Mouse (Mus musculus): ENCODE measurements around the gene Trpc3.
"Not testable (repeated sequence)": the region's sequence is repeated elsewhere in the genome, so short reads cannot be mapped to it uniquely, and the experiment has no call there.

The Trpc3 gene

DNA sequence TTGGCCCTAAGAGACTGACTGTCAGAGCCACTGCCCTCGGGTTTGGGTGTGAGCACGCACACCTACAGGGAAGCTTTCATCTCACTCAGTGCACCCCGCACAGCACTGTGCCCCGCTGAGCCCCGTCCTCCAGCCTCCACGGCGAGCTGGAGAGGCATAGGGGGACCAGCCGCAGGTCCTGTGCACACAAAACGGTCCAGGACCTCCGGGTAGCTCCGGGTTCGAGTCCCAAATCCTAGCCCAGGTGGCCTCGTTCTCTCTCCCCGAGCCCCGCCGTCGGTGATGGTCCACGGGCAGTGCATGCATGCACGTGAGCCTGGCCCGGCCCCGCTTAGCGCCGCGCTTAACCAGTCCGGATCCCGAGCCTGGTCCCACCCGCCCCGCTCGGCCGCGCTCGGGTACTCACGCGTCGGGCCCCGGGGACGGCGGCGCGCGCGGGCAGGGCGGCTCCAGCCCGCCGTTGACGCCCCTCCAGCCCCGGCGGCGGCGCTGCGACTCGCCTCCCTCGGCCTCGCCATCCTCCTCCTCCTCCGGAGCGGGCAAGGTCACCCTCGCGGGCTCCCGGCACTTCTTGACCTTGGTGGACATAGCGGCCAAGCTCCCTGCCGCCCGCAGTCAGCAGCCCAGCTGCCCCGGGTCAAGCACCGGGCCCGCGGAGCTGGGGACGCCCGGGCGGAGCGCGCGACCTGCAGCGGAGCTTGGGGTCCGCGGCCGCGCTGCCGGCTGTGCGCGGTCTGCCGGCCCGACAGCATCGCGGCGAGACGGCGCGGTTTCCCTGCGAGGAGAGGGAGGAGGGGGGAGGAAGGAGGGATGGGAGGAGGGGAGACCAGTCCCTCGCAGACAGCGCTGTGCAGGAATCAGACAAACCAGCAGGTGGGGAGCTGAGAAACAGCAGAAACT is at the start of gene Trpc3:
TSS of gene Trpc3 (minus strand) at position 776 of the 900 bp plus-strand sequence.
- DNase-seq (ENCODE audit: extremely low spot score): peak; percentile 78

DNA sequence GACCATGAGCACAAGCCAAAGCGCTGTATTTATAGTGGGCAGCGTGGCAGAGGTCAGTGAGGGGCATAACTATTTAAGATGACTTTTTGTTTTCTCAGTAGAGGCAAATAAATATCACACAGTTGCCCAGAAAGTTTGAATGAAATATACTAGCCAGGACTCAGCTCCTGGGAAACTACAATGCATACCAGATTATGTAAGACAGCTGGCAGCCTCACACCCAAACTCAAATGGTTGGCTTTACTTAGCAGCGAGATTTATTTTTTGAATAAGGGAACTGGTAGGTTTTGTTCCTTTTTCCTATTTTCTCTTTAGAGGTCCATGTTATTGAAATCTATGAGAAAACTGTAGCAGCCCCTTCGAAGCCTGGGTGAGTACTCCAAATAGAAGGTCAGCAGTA is 48.1 kb upstream of the Trpc3 start:
- no peak for DNase-seq (ENCODE audit: extremely low spot score)

DNA sequence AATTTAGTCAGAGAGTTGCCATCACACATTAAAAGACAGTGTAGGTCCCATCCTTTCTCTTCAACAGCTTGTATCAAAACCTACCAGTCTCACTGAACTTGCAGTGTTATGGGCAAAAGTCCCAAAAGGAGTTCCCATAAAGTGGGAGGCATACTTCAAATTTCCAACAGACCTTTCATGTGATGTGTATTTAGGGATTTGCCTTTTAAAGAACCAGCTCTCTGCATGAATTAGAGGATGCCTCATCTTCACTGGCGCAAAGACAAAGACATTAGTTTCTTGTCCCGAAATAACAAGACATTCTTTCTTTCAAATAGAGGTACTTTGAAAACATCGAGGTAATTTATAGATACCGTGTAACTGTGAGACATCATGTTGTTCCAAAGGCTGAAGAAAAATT is 43.1 kb upstream of the Trpc3 start:
- DNase-seq (ENCODE audit: extremely low spot score): no peak

DNA sequence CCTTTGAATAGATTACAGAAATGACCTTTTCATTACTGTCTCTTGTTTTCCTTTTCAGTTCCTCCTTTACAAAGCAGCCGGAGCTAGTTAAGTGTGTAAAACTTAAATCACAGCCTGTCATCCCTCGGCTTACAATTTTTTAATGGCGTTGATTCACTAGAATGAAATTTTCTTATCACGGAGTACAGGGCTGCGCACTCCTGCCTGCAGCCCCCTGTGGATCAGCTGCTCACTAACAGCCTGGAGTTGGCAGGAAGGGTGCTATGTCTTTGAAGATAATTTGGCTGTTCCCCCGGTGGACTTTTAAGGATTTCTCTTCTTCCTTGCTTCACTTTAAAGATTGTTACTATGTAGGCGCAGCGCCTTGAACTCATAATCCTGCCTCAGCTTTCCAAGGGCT is 36.6 kb upstream of the Trpc3 start:
- no peak for DNase-seq (ENCODE audit: extremely low spot score)

DNA sequence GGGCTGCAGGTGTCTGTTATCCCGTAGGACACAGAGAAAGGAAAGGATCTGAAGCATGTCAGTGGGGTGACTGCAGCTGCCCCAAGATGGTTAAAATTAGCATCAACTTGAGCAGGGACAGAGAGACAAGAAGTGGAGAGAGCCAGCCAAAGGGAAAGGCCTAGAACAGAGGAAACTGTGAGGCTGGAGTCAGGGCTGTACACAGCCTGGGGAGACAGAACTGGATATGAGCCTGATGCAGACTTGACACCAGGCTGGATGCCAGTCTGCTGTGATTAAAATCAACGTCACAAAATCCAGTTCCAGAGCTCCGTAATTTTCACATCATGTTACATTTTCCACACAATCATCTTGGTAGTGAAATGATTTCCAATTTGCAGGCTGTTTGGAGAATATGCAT is 31.9 kb upstream of the Trpc3 start:
- no peak for DNase-seq (ENCODE audit: extremely low spot score)

DNA sequence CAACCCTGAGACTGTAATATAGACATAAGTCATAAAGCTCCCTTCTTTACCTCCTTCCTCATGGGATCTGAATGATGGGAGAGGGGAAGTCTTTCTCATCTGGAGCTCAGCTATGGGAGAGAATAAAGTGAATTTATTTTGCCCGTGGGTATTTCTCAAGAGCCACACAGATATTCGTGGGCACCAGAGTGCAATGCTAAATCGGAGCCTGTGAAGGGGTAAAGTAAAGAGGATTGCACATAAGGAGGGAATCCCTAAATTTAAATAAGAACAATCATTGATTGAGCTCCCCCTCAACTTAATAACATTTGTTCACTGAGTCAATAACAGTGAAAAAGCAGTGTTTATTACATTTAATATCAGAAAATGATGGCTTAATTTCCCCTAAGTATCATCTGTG is 19.6 kb upstream of the Trpc3 start:
- DNase-seq (ENCODE audit: extremely low spot score): no peak

DNA sequence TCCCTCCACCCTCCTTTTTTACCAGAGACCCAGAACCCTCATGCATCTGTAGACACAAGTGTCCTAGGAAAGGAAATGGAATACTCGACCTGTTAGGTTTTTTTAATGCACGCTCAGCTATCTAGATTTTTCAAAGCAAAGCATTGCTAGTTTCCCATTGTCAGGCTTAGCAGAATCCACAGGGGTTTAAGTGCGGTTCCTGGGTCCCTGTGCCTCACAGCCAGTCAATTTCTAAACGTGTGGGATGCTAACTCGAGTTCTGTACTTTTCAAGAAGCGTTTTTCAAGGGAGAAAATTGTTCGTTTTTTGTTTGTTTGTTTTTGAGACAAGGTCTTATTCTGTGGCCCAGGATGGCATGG is 304 bp upstream of the Trpc3 start:
- no peak for DNase-seq (ENCODE audit: extremely low spot score)

DNA sequence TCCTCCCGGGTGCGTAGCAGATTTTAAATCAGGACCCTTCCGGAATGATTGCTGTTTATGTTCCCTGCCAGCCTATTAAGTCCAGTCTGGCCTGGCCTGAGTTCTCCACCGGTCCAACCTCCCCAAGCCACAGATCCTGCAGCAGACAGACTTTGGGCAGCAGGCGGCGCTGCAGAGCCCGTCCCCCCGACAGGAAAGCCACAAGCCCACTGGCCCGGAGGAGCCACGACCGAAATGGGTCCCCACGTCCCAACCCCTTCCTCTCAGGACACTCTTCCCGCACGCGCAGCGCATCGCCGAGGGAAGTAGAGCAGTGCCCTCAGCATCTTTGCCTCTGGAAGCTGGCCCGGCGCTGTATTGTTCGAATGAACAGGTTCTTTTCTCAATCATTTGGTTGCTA is 1.1 kb downstream of the Trpc3 start:
- peak; percentile 86 for DNase-seq (ENCODE audit: extremely low spot score)

DNA sequence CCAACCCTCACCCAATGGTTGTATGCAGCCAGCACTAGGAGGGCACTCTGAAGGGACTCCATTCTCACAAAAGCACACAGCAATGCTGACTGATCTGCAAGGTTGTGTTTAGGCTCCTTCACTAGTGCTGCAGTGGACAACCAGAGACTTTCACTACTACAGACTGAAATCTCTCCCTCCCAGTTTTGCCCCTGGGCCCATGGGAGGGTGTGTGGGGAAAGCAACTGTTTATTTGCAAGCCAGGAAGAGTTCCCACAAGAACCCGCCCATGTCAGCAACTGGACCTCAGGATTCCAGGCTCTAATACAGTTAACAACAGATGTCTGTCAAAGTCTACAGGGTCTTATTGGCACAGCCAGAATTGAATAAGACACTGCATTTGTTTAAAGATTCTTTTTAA is 14.1 kb downstream of the Trpc3 start:
- DNase-seq (ENCODE audit: extremely low spot score): no peak

DNA sequence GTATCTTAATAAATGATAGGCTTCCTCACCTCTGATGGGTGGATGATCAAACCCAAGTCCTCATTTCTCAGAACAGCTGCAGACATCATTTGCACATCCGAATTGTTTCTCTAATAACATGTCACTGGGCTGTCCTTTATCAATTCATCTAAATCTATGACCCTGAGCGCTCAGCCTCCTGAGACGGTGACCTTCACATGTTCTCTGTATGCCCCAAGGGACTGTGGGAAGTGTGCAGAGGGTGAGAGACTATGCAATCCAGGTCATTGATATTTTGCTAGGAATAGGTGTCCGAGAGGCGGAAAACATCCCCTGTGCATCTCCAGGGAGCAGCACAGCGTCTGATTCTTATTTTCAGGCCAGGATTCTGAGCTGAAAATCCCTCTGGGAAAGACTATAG is 22.2 kb downstream of the Trpc3 start:
- no peak for DNase-seq (ENCODE audit: extremely low spot score)

DNA sequence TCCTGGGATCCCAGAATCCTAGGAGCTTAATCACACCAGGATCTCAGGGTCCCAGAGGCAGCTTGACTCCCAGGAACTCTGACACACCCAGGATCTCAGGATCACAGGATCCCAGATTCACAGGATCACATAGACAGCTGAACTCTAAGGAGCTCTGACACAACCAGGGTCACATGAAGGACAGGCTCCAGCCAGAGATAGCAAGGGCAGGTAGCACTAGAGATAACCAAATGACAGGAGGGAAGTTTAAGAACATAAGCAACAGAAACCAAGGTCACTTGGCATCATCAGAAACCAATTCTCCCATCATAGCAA is 44.8 kb downstream of the Trpc3 start:
- DNase-seq (ENCODE audit: extremely low spot score): not testable (repeated sequence)

DNA sequence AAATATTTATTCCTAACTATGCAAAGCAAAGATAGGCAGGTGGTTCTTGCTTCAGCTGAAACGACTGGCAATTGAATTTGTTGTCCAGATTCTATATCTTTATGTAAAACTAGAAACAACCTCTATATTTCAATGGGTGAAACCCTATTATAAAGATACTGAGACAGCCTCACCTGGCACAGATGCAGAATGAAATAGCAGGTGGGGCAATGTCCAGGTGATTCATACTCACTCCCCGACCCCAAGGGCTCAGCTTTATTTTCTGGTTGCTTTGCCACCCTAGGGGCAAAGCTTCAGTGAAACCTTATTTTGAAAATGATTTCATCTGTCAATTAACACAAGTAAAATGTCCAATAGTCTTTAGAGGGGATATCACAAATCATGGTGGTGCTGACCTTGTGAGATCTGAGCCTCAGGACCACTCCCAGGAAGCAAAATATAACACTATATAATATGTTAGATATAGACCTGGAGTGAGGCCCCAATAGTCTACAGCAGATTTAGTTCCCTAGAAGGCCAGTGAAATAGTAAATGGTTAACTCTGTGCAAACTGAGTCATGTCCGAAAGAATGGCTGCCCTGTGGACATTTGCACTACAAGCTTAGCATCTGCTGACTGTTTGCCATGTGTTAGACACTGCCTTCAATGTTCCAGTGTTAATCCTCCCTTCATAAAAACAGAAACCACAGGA is 45.3 kb downstream of the Trpc3 start:
- no peak for DNase-seq (ENCODE audit: extremely low spot score)

DNA sequence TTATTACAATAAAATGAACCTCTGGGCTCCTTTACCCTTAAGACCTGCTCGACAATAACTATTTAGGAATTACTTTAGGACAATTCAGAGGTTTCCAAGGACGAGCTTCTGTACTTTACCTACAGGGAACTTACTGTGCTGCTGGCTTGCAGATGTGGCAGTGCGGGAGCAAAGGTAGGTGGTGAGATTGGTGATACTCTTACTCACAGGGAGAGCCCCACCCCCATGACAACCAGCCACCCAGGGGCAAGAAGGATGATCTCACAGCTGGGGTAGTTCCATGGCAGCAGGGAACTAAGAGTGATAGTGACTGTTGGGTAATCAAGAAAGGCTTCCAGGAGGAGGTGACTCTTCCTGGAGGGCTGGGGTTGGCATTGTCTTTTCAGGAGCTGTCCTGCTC is 46.6 kb downstream of the Trpc3 start:
- DNase-seq (ENCODE audit: extremely low spot score): no peak

DNA sequence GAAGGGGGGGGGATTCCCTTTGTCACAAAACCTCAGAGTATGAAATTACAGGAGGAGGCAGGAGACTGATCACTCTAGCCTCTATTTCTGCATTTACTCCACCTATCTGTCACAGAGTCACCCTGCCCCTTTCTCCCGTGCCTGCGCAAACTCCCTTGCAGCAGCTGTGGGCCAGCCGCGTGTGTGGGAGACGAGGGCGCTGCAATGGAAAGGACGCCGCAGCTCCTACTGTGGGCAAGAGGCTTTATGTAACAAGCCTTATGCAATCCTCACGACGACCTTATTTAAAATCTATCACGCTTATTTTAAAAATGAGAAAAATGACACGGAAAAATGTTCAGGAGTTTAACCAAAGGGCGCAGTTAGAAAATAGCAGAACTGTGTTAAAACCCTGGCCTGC is 47.2 kb downstream of the Trpc3 start:
- no peak for DNase-seq (ENCODE audit: extremely low spot score)

DNA sequence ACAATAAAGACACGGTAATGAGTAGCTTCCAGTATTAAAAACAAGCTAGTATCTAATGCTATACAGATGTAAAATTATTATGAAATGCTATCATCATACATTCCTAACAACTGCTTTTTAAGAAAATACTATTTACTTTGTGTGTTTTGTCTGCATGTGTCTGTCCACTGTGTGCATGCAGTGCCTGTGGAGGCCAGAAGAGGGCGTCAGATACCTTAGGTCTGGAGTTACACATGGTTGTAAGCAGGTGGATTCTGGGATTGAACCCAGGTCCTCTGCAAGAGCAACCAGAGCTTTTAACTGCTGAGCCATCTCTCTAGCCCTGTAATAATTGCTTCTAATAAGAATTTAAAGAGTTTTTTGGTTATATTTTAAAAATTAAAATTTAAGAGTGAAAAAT is 49.2 kb downstream of the Trpc3 start:
- DNase-seq (ENCODE audit: extremely low spot score): no peak

DNA sequence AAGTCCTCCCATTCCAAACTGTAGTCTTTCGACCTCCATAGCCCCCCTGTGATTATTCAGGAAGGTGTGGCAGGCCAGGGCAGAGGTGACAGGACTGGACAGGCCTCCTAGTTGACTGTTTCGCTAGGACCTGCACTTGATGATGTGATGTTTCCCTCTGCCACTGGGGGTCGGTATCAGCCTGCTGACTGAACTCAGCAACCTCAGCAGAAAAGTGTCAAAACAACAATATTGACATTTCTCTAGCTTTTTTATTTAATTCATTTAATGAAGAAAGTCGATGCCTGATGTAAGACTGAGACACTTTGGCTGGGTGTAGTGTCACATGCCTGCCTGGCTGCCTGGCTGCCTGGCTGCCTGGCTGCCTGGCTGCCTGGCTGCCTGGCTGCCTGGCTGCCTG is 54.5 kb downstream of the Trpc3 start:
- peak; percentile 32 for DNase-seq (ENCODE audit: extremely low spot score)

DNA sequence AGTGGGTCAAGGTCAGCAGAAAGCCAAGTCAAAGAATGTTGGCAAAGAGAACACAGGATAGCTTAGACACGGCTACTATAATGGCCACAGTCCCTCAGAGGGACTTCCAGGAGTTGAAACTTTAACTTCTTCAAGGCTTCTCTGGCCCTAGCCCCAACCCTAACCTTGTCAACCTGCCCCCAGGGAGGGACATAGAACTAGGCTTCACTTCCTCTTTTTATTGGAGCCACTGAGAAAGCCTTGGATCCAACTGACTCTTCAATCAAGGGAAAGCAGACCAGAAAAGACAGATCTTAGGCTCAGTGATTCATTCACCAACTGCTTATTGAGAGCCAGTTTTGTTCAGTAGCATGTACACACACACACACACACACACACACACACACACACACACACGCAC is 63.2 kb downstream of the Trpc3 start:
- DNase-seq (ENCODE audit: extremely low spot score): no peak

DNA sequence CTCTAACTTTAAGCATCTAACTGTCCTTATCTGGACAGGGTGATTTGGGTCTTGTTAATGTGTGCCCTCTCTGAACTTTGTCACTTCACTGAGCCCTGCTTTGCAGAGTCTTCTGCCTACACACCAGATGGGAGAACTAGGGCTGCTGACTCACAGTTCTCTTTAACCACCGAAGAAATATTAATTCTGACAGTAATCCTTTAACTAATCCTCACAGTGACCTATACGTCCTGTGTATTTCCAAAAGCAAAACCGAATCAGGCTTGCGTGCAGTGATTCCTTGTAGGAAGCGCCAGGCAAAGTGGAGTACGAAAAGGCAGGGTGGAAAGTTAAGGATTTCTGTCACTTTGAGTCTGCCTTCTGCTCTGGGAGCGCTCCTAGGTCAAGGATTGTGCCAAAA is 71.8 kb downstream of the Trpc3 start:
- no peak for DNase-seq (ENCODE audit: extremely low spot score)

DNA sequence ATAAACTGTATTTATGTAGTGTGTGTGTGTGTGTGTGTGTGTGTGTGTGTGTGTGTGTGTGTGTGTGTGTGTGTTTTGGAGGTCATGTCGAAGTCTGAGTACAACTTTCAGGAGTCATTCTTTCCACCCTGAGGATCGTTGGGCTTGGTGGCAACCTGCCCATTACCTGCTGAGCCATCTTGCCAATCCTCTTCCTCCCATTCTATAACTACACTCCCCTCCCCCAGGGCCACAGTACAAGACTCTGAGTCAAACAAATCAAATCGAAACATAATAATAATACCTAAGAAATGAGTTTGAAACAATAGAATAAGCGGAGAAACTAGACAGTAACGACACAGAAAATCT is 76.1 kb downstream of the Trpc3 start:
- DNase-seq (ENCODE audit: extremely low spot score): no peak

DNA sequence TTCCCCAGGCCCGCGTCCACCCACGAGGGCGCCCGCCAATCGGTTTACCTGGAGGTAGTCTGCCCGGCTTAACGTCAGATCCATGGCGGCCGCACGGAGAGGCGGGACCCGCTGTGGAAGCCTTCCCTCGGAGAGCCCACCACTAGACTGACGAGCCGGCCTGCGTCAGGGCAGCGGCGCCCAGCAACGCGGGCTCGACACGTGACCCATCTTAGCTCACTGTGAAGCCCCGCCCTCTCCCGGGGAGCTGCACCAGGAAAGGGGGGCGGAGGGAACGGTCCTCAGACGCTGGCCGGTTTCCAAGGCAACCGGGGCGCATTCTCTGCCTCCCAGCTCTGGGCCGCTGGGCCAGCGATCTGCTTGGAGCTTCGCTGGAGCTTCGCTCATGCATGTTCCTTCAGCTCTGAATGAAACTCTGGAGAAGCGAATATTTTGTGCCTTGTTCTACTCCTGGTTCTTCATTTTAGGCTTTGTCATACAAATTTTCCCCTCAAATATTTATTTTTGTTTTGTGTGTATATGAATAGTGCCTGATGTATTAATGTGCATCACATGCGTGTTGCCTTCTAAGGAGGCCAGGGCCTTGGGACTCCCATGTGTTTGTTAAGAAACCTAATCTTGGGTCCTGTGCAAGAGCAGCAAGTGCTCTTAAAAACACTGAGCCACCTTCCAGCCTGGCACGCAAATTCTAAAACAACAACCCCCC is 76.6 kb downstream of the Trpc3 start, which contains the start of gene Bbs7:
TSS of gene Bbs7 (minus strand) at position 276 of the 706 bp plus-strand sequence.
- DNase-seq (ENCODE audit: extremely low spot score): peak; percentile 94

DNA sequence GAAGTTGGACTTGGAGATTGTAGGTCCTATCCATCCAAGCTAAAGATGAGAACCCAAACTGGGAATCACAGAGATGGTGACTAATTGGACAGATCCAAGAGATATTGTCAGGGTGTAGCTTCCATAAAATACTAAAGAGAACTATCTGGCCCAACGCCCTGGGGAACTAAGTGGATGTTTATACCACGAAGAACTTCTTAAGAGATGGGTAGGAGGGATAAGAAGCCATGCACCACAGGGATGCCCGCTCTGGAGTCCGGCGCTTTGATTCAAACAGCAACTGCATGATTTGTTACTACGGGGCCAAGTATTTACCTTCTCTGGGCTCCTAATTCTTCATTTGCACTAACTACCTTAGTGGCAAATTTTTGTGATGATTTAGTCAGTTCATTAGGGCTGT is 77.3 kb downstream of the Trpc3 start:
- no peak for DNase-seq (ENCODE audit: extremely low spot score)

DNA sequence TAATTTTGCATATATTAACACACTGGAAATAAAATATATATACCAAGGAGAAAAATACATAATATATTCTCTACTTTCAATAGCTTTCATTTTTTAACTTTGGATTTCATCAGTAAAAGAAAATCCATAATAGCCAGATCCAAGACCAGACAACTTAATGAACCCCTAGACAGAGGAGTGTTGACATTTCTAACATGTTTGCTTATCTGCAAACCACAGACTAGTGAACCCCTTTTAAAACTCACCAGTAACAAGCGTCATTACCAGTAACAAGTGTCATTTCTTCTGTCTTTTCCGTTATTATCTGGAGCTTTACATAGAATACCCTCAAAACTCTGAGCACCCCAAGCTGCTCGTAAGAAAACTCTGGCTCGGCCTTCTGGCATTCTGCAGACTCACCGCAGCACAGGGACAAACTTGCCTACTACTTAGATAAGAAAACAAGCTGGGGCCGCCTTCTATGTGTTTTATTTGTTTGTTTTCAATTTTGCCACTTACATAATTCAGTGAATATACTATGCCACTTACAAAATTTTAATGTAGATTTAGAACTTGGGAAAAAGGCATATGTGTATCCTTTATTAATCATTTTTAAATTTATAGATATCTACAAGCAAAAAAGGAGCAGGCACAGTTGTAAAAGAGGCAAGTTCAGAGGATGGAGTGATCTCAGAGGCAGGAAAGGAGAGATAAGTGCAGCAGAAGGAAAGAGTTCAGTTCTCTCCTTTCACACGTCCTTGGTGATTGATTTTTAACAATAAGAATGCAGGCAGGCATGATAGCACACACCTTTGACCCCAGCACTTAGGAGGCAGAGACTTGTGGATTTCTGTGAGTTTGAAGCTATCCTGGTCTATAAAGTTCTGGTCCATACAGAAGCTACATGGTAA is 83.8 kb downstream of the Trpc3 start:
- DNase-seq (ENCODE audit: extremely low spot score): no peak
